Mouse (Mus musculus) left cerebral cortex, adult 8-10 months (tissue): ENCODE data around the gene Aldh8a1. TPM values are rescaled to one million over a fixed set of nuclear protein-coding genes. Genes with fewer than 3 reads are reported as not detected.
A peak's percentile ranks its signal among the peaks of the same experiment; 100 is the strongest.

Source experiments
- DNase-seq, 2 experiments: peaks; one replicate each; pipeline ENCODE4 v3.0.0; 2022; ENCODE audit warnings: low spot score in 2 of 2
- total RNA-seq, 4 experiments: library from RNA; stranded (reverse); gene quantifications; 2 replicates each; pipeline ENCODE4 v1.2.4; 2022

Gene Aldh8a1
- total RNA-seq, 4 experiments from 2014 or later: 0.14 to 0.30 (median 0.23) TPM; not detected in 1

GRCm38 (mm10) chr10:21415031-21415430, 37.9 kb downstream of the Aldh8a1 start:
- DNase-seq: no peak

GRCm38 (mm10) chr10:21416184-21416583, 39.1 kb downstream of the Aldh8a1 start:
- no peak for DNase-seq

- no peak for DNase-seq
Observed at GRCm38 (mm10) chr10:21419188-21419587, 42.1 kb downstream of the Aldh8a1 start.

- DNase-seq: peak in 1 of 2 experiments; percentile 42
Observed at GRCm38 (mm10) chr10:21420457-21421424, 43.6 kb downstream of the Aldh8a1 start.

- DNase-seq: no peak
Observed at GRCm38 (mm10) chr10:21426515-21426914, 49.4 kb downstream of the Aldh8a1 start.

- DNase-seq: no peak
Observed at GRCm38 (mm10) chr10:21427996-21428395, 50.9 kb downstream of the Aldh8a1 start.

GRCm38 (mm10) chr10:21439268-21439667, 62.2 kb downstream of the Aldh8a1 start:
- DNase-seq: no peak

- DNase-seq: no peak
Observed at GRCm38 (mm10) chr10:21441020-21441419, 63.9 kb downstream of the Aldh8a1 start.

- DNase-seq: no peak
Observed at GRCm38 (mm10) chr10:21441690-21442089, 64.6 kb downstream of the Aldh8a1 start.

- peak in 1 of 2 experiments; percentile 77 for DNase-seq
Observed at GRCm38 (mm10) chr10:21443646-21444324, 66.7 kb downstream of the Aldh8a1 start.

GRCm38 (mm10) chr10:21444410-21444809, 67.3 kb downstream of the Aldh8a1 start:
- DNase-seq: no peak

Other genes with a start within 250 kb of the Aldh8a1 start
- gene Myb, start 216.3 kb upstream of the Aldh8a1 start, total RNA-seq: under 1 TPM; 0.22 to 0.50 (median 0.31) TPM
- 10 to 100 TPM; 57.9 to 61.9 (median 59.0) TPM for gene Hbs1l, start 81.3 kb upstream of the Aldh8a1 start, total RNA-seq
- not detected for gene 1700020N01Rik, start 215.9 kb downstream of the Aldh8a1 start, total RNA-seq